Mouse (Mus musculus) heart, embryonic 12.5 days (tissue): ENCODE data around the gene Lrrd1. TPM values are rescaled to one million over a fixed set of nuclear protein-coding genes. Genes with fewer than 3 reads are reported as not detected.
"Not testable (repeated sequence)": the region's sequence is repeated elsewhere in the genome, so short reads cannot be mapped to it uniquely, and the experiment has no call there.

Experiments used
- ATAC-seq: fragments of 200-750 bp; cut with Nextera tagmentation; 2 replicates; pipeline ENCODE4 v1.8.0; 2017; ENCODE audit warnings: moderate TSS enrichment, moderate library complexity; ENCODE audit not compliant: insufficient number of reproducible peaks, low FRiP score
- H3K27ac ChIP-seq: fragments of 300-500 bp; sonication (generic); 2 replicates; pipeline ENCODE4 v1.5.1; 2016; ENCODE audit warnings: mild to moderate bottlenecking, moderate library complexity; ENCODE audit not compliant: poor library complexity, severe bottlenecking
- H3K27me3 ChIP-seq: fragments of 300-500 bp; sonication (generic); replicated peaks from 2 replicates; pipeline ENCODE4 v1.6.1; 2016; ENCODE audit warnings: mild to moderate bottlenecking, moderate library complexity
- H3K36me3 ChIP-seq: fragments of 300-500 bp; sonication (generic); 2 replicates; pipeline ENCODE4 v1.6.1; 2016; ENCODE audit warnings: mild to moderate bottlenecking, moderate library complexity
- H3K4me1 ChIP-seq: fragments of 300-500 bp; sonication (generic); replicated peaks from 2 replicates; pipeline ENCODE4 v1.6.1; 2016; ENCODE audit warnings: mild to moderate bottlenecking
- H3K4me2 ChIP-seq: fragments of 300-500 bp; sonication (generic); 2 replicates; pipeline ENCODE4 v1.6.1; 2016; ENCODE audit warnings: mild to moderate bottlenecking, moderate library complexity
- H3K4me3 ChIP-seq: fragments of 300-500 bp; sonication (generic); 2 replicates; pipeline ENCODE4 v1.5.1; 2016; ENCODE audit warnings: mild to moderate bottlenecking
- H3K9ac ChIP-seq: fragments of 300-500 bp; sonication (generic); 2 replicates; pipeline ENCODE4 v1.6.1; 2016; ENCODE audit warnings: mild to moderate bottlenecking, moderate library complexity
- H3K9me3 ChIP-seq: fragments of 300-500 bp; sonication (generic); replicated peaks from 2 replicates; pipeline ENCODE4 v1.6.1; 2016; ENCODE audit warnings: mild to moderate bottlenecking, moderate library complexity
- WGBS: fragments of 180-500 bp; shearing (Covaris S2); methylation state at CpG from one replicate; pipeline ENCODE4 v1.1.7; 2016; 5-methylcytosine and 5-hydroxymethylcytosine counted together
- polyA plus RNA-seq: library from polyadenylated mRNA; unstranded; fragments of >200 nt; fragmentation: Nextera tagmentation; extraction: Ambion mirVana; gene quantifications from 2 replicates; pipeline ENCODE4 v1.2.1, GENCODE M21; 2016

Gene Lrrd1
- polyA plus RNA-seq, result 0.13 and 0.40 TPM in 2 replicates

- Histone ChIP-seq H3K9ac (peak within 1 kb of the TSS; percentile 54), H3K4me2 (peak within 1 kb of the TSS; percentile 75), H3K27ac (no peak within 1 kb of the TSS), H3K9me3 (no peaks in the 10 kb centered on the region), H3K27me3 (no peaks in the 10 kb centered on the region), H3K4me1 (0 out of 2 replicates have a peak, but pooled peaks cover 3% of the 10 kb centered on the region), H3K36me3 (peaks cover 11% of the 10 kb centered on the region), H3K4me3 (peak within 1 kb of the TSS; percentile 48)
- no peak for ATAC-seq
- 10% methylated on average over 24 of the region's 24 CpGs for WGBS
Observed at GRCm38 (mm10) chr5:3845026-3845425, at the start of gene Lrrd1. Gene Lrrd1, plus strand, starts transcription at chr5:3845173.

- H3K4me2 ChIP-seq, H3K9ac ChIP-seq, H3K4me3 ChIP-seq, H3K36me3 ChIP-seq, ATAC-seq, H3K4me1 ChIP-seq, H3K27ac ChIP-seq, H3K9me3 ChIP-seq, H3K27me3 ChIP-seq: not testable (repeated sequence)
- 96% methylated on average over 2 of the region's 2 CpGs for WGBS
Observed at GRCm38 (mm10) chr5:3797101-3797500, 47.9 kb upstream of the Lrrd1 start.

- H3K4me3 ChIP-seq, H3K4me1 ChIP-seq, ATAC-seq, H3K9ac ChIP-seq, H3K27ac ChIP-seq, H3K36me3 ChIP-seq, H3K4me2 ChIP-seq, H3K27me3 ChIP-seq, H3K9me3 ChIP-seq: not testable (repeated sequence)
Observed at GRCm38 (mm10) chr5:3798656-3799055, 46.3 kb upstream of the Lrrd1 start.

GRCm38 (mm10) chr5:3800041-3800440 is 44.9 kb upstream of the Lrrd1 start:
- Histone ChIP-seq H3K27ac (no peak overlapping the region), H3K9me3 (no peaks in the 10 kb centered on the region), H3K27me3 (no peaks in the 10 kb centered on the region), H3K4me1 (peaks cover 5% of the 10 kb centered on the region; the same call in 1 of the 2 replicates), H3K4me3 (no peak overlapping the region), H3K4me2 (no peak overlapping the region), H3K36me3 (no peaks in the 10 kb centered on the region), H3K9ac (no peak overlapping the region)
- ATAC-seq, result no peak
- 82% methylated on average over 1 of the region's 1 CpGs for WGBS

- WGBS, result 78% methylated on average over 4 of the region's 4 CpGs
- H3K9me3 ChIP-seq, result no peaks in the 10 kb centered on the region
- no peaks in the 10 kb centered on the region for H3K27me3 ChIP-seq
- H3K9ac ChIP-seq, result no peak overlapping the region
- H3K36me3 ChIP-seq, result no peaks in the 10 kb centered on the region
- no peak overlapping the region for H3K27ac ChIP-seq
- peaks cover 5% of the 10 kb centered on the region; the same call in 1 of the 2 replicates for H3K4me1 ChIP-seq
- H3K4me3 ChIP-seq, result no peak overlapping the region
- ATAC-seq, result no peak
- no peak overlapping the region for H3K4me2 ChIP-seq
Observed at GRCm38 (mm10) chr5:3800881-3801280, 44.1 kb upstream of the Lrrd1 start.

GRCm38 (mm10) chr5:3801672-3802432 is 43.1 kb upstream of the Lrrd1 start:
- no peak; the same call in 1 of the 2 replicates for ATAC-seq
- WGBS, result 6% methylated on average over 18 of the region's 18 CpGs
- H3K27ac ChIP-seq, result peak overlapping the region; percentile 93

GRCm38 (mm10) chr5:3802433-3803291 is 42.3 kb upstream of the Lrrd1 start, which contains the start of the genes Ankib1 and Krit1:
Gene Ankib1, minus strand, starts transcription at chr5:3802925.
Gene Krit1, plus strand, starts transcription at chr5:3803184.
- whole genome bisulfite sequencing, result under 1% methylated on average over 96 of the region's 109 CpGs
- Histone ChIP-seq H3K9ac (peak within 1 kb of the TSS; percentile 91), H3K9me3 (no peaks in the 10 kb centered on the region), H3K4me1 (peaks cover 5% of the 10 kb centered on the region; the same call in 1 of the 2 replicates), H3K4me3 (peak within 1 kb of the TSS; percentile 96), H3K4me2 (peak within 1 kb of the TSS; percentile 94), H3K36me3 (no peaks in the 10 kb centered on the region), H3K27me3 (no peaks in the 10 kb centered on the region), H3K27ac (peak within 1 kb of the TSS; percentile 93)
- ATAC-seq, result peak; percentile 93

More at GRCm38 (mm10) chr5:3801672-3802432, 43.1 kb upstream of the Lrrd1 start:
- H3K9ac ChIP-seq, result peak overlapping the region; percentile 91
- H3K9me3 ChIP-seq, result no peaks in the 10 kb centered on the region
- H3K36me3 ChIP-seq, result no peaks in the 10 kb centered on the region
- H3K27me3 ChIP-seq, result no peaks in the 10 kb centered on the region
- H3K4me2 ChIP-seq, result peak overlapping the region; percentile 94
- H3K4me1 ChIP-seq, result peaks cover 5% of the 10 kb centered on the region; the same call in 1 of the 2 replicates
- peak overlapping the region; percentile 96 for H3K4me3 ChIP-seq

GRCm38 (mm10) chr5:3803292-3804165 is 41.4 kb upstream of the Lrrd1 start:
- Histone ChIP-seq H3K36me3 (no peaks in the 10 kb centered on the region; the same call in 1 of the 2 replicates), H3K27me3 (no peaks in the 10 kb centered on the region), H3K9ac (peak overlapping the region; percentile 91), H3K27ac (peak overlapping the region; percentile 93), H3K4me2 (peak overlapping the region; percentile 94), H3K4me1 (peaks cover 5% of the 10 kb centered on the region; the same call in 1 of the 2 replicates), H3K9me3 (no peaks in the 10 kb centered on the region), H3K4me3 (peak overlapping the region; percentile 96)
- peak; percentile 81 for ATAC-seq
- under 1% methylated on average over 36 of the region's 36 CpGs for WGBS

GRCm38 (mm10) chr5:3808472-3808871 is 36.5 kb upstream of the Lrrd1 start:
- H3K4me2 ChIP-seq, result no peak overlapping the region
- 100% methylated on average over 1 of the region's 1 CpGs for WGBS
- no peak overlapping the region for H3K27ac ChIP-seq
- no peak overlapping the region for H3K4me3 ChIP-seq
- no peaks in the 10 kb centered on the region for H3K27me3 ChIP-seq
- no peak for ATAC-seq
- H3K4me1 ChIP-seq, result peaks cover 3% of the 10 kb centered on the region; the same call in 1 of the 2 replicates
- no peak overlapping the region for H3K9ac ChIP-seq
- no peaks in the 10 kb centered on the region for H3K9me3 ChIP-seq
- H3K36me3 ChIP-seq, result peaks cover 20% of the 10 kb centered on the region

- Histone ChIP-seq H3K4me2 (no peak overlapping the region), H3K9ac (no peak overlapping the region), H3K9me3 (peaks cover 5% of the 10 kb centered on the region; the same call in 1 of the 2 replicates), H3K4me1 (no peaks in the 10 kb centered on the region), H3K27ac (no peak overlapping the region), H3K36me3 (peaks cover 44% of the 10 kb centered on the region), H3K27me3 (no peaks in the 10 kb centered on the region), H3K4me3 (no peak overlapping the region)
- 46% methylated on average over 1 of the region's 1 CpGs for WGBS
- ATAC-seq, result 0 out of 2 replicates have a peak, but pooled peaks have one; percentile 51
Observed at GRCm38 (mm10) chr5:3834107-3834506, 10.9 kb upstream of the Lrrd1 start.
